Mouse (Mus musculus) embryonic facial prominence, embryonic 11.5 days (tissue): ENCODE data around the gene Cfap73. TPM values are rescaled to one million over a fixed set of nuclear protein-coding genes. Genes with fewer than 3 reads are reported as not detected.

Experiments
- ATAC-seq: fragments of 200-750 bp; cut with Nextera tagmentation; replicated peaks from 2 replicates; pipeline ENCODE4 v1.8.0; 2017; ENCODE audit warnings: low read depth; ENCODE audit not compliant: insufficient number of reproducible peaks, low FRiP score, low TSS enrichment
- DNase-seq: peaks from one replicate; pipeline ENCODE4 v3.0.0-alpha.2; 2015; ENCODE audit warnings: low spot score
- H3K27ac ChIP-seq: fragments of 300-500 bp; sonication (generic); replicated peaks from 2 replicates; pipeline ENCODE4 v1.5.1; 2014; ENCODE audit warnings: mild to moderate bottlenecking, low read depth, low read length, control low read depth
- H3K27me3 ChIP-seq: fragments of 300-500 bp; sonication (generic); 2 replicates; pipeline ENCODE4 v1.6.1; 2014; ENCODE audit warnings: mild to moderate bottlenecking, low read length, moderate library complexity, mixed read lengths; ENCODE audit not compliant: control insufficient read depth, insufficient read depth
- H3K36me3 ChIP-seq: fragments of 300-500 bp; sonication (generic); replicated peaks from 2 replicates; pipeline ENCODE4 v1.6.1; 2014; ENCODE audit warnings: low read depth, mild to moderate bottlenecking, low read length, moderate library complexity, mixed read lengths; ENCODE audit not compliant: control insufficient read depth, insufficient read depth
- H3K4me1 ChIP-seq: fragments of 300-500 bp; sonication (generic); 2 replicates; pipeline ENCODE4 v1.6.1; 2014; ENCODE audit warnings: low read length, mixed read lengths; ENCODE audit not compliant: control insufficient read depth, insufficient read depth
- H3K4me2 ChIP-seq: fragments of 300-500 bp; sonication (generic); 2 replicates; pipeline ENCODE4 v1.6.1; 2014; ENCODE audit warnings: low read depth, mild to moderate bottlenecking, control low read depth, low read length, moderate library complexity
- H3K4me3 ChIP-seq: fragments of 300-500 bp; sonication (generic); 2 replicates; pipeline ENCODE4 v1.5.1; 2014; ENCODE audit warnings: low read depth, low read length, control low read depth
- H3K9ac ChIP-seq: fragments of 300-500 bp; sonication (generic); replicated peaks from 2 replicates; pipeline ENCODE4 v1.6.1; 2014; ENCODE audit warnings: mild to moderate bottlenecking, control low read depth, low read length
- H3K9me3 ChIP-seq: fragments of 300-500 bp; sonication (generic); replicated peaks from 2 replicates; pipeline ENCODE4 v1.6.1; 2016; ENCODE audit warnings: mild to moderate bottlenecking, low read length, inconsistent platforms, mixed read lengths; ENCODE audit not compliant: control insufficient read depth
- WGBS: fragments of 180-500 bp; shearing (Covaris S2); extraction: QIAGEN DNeasy Blood & Tissue Kit; methylation state at CpG from one replicate; pipeline ENCODE4 v1.1.7; 2014; 5-methylcytosine and 5-hydroxymethylcytosine counted together
- polyA plus RNA-seq: library from polyadenylated mRNA; unstranded; fragments of >200 nt; fragmentation: Nextera tagmentation; extraction: Ambion mirVana; gene quantifications from 2 replicates; pipeline ENCODE4 v1.2.1, GENCODE M21; 2014

Gene Cfap73
- polyA plus RNA-seq, 1 experiment from 2014 or later = not detected

DNA sequence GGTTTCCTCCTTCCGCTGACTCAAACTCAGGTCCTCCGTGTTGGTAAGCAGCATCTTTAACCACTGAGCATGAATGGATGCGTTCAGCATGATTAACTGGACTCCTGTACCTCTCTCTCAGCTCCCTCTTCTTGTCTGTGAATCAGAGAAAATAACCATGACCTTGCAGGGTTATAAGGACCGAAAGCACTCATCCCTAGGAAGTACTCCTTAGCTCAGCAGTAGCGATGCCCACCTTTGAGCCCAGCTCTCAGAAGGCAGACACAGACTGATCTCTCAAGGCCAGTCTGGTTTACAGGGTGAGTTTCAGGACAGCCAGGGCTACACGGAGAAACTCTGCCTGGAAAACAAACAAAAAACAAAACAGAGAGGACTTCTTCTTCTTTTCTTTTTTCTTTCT is 39.5 kb downstream of the Cfap73 start:
- H3K36me3 ChIP-seq = no peaks in the 10 kb centered on the region
- no peak overlapping the region for H3K9ac ChIP-seq
- H3K4me3 ChIP-seq = no peak overlapping the region
- H3K4me1 ChIP-seq = no peaks in the 10 kb centered on the region
- no peaks in the 10 kb centered on the region for H3K27me3 ChIP-seq
- no peak for DNase-seq
- no peak overlapping the region for H3K4me2 ChIP-seq
- no peak overlapping the region for H3K27ac ChIP-seq
- no peaks in the 10 kb centered on the region for H3K9me3 ChIP-seq
- ATAC-seq = no peak
- WGBS = 83% methylated on average over 6 of the region's 6 CpGs

DNA sequence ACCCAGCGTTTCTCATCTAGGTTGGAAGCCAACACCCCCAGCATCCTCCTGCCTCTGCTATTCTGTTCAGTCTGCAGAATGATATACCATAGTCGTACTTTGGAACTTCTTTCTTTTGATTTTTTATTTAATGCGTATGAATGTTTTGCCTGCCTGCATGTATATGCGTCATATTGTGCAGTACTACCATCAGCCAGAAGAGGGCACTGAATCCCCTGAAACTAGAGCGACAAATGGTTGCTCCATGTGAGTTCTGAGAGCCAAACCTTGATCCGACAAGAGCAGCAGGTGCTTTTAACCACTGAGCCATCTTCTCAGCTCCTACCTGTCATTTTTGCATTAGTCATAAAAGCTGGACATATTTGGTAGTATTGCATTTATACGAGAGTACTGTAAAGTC is 41.9 kb downstream of the Cfap73 start:
- DNase-seq (peak; percentile 13), ATAC-seq (no peak)
- H3K4me3 ChIP-seq = no peak overlapping the region
- no peaks in the 10 kb centered on the region for H3K4me1 ChIP-seq
- 66% methylated on average over 7 of the region's 7 CpGs for WGBS
- H3K9ac ChIP-seq = no peak overlapping the region
- H3K36me3 ChIP-seq = no peaks in the 10 kb centered on the region
- H3K27ac ChIP-seq = no peak overlapping the region
- H3K4me2 ChIP-seq = no peak overlapping the region
- H3K27me3 ChIP-seq = no peaks in the 10 kb centered on the region
- H3K9me3 ChIP-seq = no peaks in the 10 kb centered on the region

DNA sequence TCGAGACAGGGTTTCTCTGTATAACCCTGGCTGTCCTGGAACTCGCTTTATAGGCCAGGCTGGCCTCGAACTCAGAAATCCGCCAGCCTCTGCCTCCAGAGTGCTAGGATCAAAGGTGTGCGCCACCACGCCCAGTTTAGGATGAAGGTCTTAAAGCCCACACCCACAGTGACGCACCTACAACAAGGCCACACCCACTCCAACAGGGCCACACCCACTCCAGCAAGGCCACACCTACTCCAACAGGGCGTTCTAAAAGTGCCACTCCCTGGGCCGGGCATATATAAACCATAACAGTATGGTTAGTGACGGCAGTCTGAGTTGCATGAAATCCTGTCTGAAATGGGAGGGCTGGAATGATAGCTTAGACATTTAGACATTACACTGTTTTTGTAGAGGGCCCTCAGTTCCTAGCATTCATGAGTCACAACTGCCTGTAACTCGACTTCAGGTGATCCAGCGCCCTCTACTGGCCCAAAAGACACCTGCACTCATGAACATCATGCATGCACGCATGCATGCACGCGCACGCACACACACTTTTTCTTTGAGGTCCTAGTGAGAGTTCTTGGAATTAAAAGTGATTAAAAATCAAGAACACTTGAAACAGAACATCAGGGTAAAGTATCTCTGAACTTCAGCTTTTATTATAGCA is 43.6 kb downstream of the Cfap73 start:
- Histone ChIP-seq H3K27ac (no peak overlapping the region), H3K4me2 (no peak overlapping the region), H3K9me3 (no peaks in the 10 kb centered on the region), H3K4me3 (no peak overlapping the region), H3K27me3 (no peaks in the 10 kb centered on the region), H3K9ac (no peak overlapping the region), H3K4me1 (no peaks in the 10 kb centered on the region), H3K36me3 (no peaks in the 10 kb centered on the region)
- ATAC-seq = no peak
- 73% methylated on average over 16 of the region's 16 CpGs for WGBS
- peak; percentile 26 for DNase-seq

DNA sequence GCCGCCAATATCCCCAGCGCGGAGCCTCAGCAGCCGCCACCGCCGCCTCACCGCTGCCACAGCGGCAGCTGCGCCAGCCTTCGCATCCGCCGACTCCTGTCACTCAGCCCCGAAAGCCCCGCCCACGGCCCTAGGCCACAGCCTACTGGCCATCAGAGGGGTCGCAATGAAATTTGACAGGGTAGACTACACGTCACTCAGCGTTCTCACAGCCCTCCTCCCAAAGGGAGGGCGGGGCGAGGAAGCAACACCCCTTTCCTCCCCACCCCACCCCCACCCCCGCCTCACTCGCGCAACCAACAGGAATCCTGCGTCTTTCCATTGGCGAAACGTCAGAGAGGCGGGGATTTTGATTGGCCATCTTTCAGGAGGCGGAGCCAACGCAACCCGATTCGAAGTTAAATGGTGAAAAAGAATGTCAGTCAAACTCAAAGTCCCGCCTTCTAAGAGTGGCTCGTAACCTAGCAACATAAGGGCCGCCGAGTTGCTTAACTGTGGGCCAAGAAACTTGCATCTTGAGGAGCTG is 45.4 kb downstream of the Cfap73 start, which contains the start of the genes Tpcn1 and Iqcd:
Gene Tpcn1 (minus strand): TSS at position 105 of the 526 bp plus-strand sequence.
Gene Iqcd (plus strand): TSS at position 448 of the 526 bp plus-strand sequence.
- Histone ChIP-seq H3K27ac (0 out of 2 replicates have a peak within 1 kb of the TSS, but pooled peaks have one; percentile 53), H3K4me1 (no peaks in the 10 kb centered on the region), H3K4me2 (peak within 1 kb of the TSS; percentile 87), H3K9me3 (no peaks in the 10 kb centered on the region), H3K4me3 (peak within 1 kb of the TSS; percentile 82), H3K9ac (peak within 1 kb of the TSS; percentile 71), H3K27me3 (no peaks in the 10 kb centered on the region), H3K36me3 (no peaks in the 10 kb centered on the region)
- ATAC-seq = peak; percentile 92
- WGBS = under 1% methylated on average over 35 of the region's 35 CpGs
- DNase-seq = peak; percentile 100

DNA sequence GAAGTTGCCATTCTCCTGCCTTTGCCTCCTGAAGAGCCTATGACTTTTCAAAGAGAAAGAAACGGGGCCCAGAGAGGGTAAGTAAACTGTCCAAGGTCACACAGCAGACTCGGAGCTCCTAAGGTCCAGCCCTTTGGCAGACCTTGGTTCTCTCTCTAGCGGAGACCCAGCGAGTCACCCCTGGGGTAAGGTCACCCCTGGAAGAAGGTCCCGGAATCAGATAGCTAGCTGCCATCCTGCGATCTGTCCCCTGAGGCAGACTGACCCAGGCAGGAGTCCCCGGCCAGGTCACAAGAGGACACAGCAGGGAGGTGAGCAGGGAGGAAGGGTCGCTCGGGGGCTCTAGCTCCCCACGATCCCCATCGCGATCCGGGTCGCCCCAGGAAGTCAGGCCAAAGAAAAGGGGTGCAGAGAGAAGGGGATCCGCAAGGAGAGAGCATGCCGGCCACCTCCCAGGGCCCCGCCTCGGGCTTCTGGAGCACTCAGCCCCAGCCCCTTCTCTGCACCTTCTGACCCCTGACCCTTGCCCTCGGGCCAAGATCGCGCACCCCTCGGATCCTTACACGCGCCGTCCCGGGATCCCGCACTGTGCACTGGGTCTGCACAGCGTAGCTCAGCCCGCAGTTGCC is 46.0 kb downstream of the Cfap73 start:
- DNase-seq (no peak), ATAC-seq (peak; percentile 5; the same call in 1 of the 2 replicates)
- peak overlapping the region; percentile 87 for H3K4me2 ChIP-seq
- H3K36me3 ChIP-seq = no peaks in the 10 kb centered on the region
- H3K9me3 ChIP-seq = no peaks in the 10 kb centered on the region
- WGBS = 1% methylated on average over 25 of the region's 29 CpGs
- H3K4me3 ChIP-seq = peak overlapping the region; percentile 82
- H3K4me1 ChIP-seq = no peaks in the 10 kb centered on the region
- H3K27ac ChIP-seq = 0 out of 2 replicates have a peak overlapping the region, but pooled peaks have one; percentile 53
- peak overlapping the region; percentile 71 for H3K9ac ChIP-seq
- H3K27me3 ChIP-seq = no peaks in the 10 kb centered on the region

DNA sequence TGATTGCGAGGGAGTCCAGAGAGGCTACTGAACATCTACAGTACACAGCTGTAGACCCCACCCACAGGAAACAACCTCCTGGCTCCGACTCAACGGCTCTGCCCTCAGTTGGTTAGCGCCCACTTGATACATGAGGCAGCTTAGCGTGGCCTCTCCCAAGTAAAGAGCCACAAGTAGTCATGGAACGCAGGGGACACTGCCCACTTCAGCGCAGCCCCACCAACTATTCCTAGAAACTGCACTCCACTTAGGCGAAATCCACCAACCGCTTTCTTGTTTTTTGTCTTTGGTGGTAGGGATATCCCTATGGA is 46.5 kb downstream of the Cfap73 start:
- peak; percentile 26 for DNase-seq
- H3K9me3 ChIP-seq = no peaks in the 10 kb centered on the region
- H3K4me2 ChIP-seq = peak overlapping the region; percentile 87
- no peaks in the 10 kb centered on the region for H3K4me1 ChIP-seq
- WGBS = 31% methylated on average over 9 of the region's 9 CpGs
- ATAC-seq = no peak
- H3K4me3 ChIP-seq = peak overlapping the region; percentile 82
- no peaks in the 10 kb centered on the region for H3K36me3 ChIP-seq
- no peak overlapping the region for H3K9ac ChIP-seq
- no peaks in the 10 kb centered on the region for H3K27me3 ChIP-seq
- H3K27ac ChIP-seq = no peak overlapping the region

DNA sequence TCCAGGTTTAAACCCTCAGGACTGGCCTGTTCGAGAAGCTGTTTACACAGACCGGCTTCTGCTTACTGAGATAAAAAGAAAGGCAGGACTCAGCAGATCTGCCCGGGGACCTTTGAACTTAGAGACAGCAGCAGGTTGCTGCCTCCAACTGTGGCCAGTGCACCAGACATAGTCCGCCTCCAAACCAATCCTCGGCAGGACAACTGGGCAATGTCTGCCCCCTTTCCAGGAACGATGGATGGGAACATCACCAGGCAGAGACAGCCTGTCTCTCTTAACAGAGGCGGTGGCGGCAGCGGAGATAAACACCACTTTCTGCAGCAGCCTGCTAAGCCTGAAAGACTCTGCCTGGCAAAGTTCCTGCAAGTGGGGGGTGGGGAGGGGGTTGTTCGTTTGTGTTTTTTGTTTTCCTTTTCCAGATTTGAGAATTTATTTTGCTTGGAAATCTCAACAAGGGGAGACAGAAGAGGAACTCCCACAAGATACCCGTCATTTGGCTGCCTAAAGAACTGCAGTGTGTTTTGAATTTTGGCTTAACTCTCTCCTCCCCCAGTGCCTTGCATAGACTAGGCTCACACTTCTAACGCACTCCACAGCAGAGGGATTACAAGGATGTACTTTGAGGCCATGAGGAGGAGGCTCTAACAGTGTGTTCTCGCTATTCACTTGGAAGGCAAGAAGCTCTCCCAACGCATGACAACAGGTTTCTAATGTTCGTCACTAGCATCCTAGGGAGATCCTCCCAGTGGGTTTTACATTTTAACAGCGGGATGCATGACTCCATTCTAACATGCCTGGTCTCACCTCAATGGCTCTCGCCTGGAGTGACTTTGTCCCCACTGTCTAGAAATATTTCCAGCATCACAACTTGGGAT is 47.1 kb downstream of the Cfap73 start:
- peak overlapping the region; percentile 87; the same call in 1 of the 2 replicates for H3K4me2 ChIP-seq
- ATAC-seq (no peak), DNase-seq (no peak)
- no peak overlapping the region for H3K27ac ChIP-seq
- H3K4me1 ChIP-seq = no peaks in the 10 kb centered on the region
- no peaks in the 10 kb centered on the region for H3K9me3 ChIP-seq
- H3K4me3 ChIP-seq = no peak overlapping the region; the same call in 1 of the 2 replicates
- H3K36me3 ChIP-seq = no peaks in the 10 kb centered on the region
- WGBS = 13% methylated on average over 17 of the region's 17 CpGs
- no peaks in the 10 kb centered on the region for H3K27me3 ChIP-seq
- H3K9ac ChIP-seq = no peak overlapping the region; the same call in 1 of the 2 replicates
